Mouse (Mus musculus) neural tube, embryonic 12.5 days (tissue): ENCODE results near the gene Timeless. TPM values are rescaled to one million over a fixed set of nuclear protein-coding genes. Genes with fewer than 3 reads are reported as not detected.
"Not testable (repeated sequence)": the region's sequence is repeated elsewhere in the genome, so short reads cannot be mapped to it uniquely, and the experiment has no call there.

ENCODE experiments used
- ATAC-seq: fragments of 200-750 bp; cut with Nextera tagmentation; 2 replicates; pipeline ENCODE4 v1.8.0; 2017; ENCODE audit warnings: low read depth, mild to moderate bottlenecking, moderate TSS enrichment, moderate library complexity; ENCODE audit not compliant: low FRiP score
- H3K27ac ChIP-seq: fragments of 300-500 bp; sonication (generic); 2 replicates; pipeline ENCODE4 v1.5.1; 2016
- H3K27me3 ChIP-seq: fragments of 300-500 bp; sonication (generic); replicated peaks from 2 replicates; pipeline ENCODE4 v1.6.1; 2016; ENCODE audit warnings: mild to moderate bottlenecking
- H3K36me3 ChIP-seq: fragments of 300-500 bp; sonication (generic); 2 replicates; pipeline ENCODE4 v1.6.1; 2016; ENCODE audit warnings: mild to moderate bottlenecking
- H3K4me1 ChIP-seq: fragments of 300-500 bp; sonication (generic); 2 replicates; pipeline ENCODE4 v1.6.1; 2016
- H3K4me2 ChIP-seq: fragments of 300-500 bp; sonication (generic); replicated peaks from 2 replicates; pipeline ENCODE4 v1.6.1; 2016; ENCODE audit warnings: mild to moderate bottlenecking
- H3K4me3 ChIP-seq: fragments of 300-500 bp; sonication (generic); 2 replicates; pipeline ENCODE4 v1.5.1; 2016
- H3K9ac ChIP-seq: fragments of 300-500 bp; sonication (generic); 2 replicates; pipeline ENCODE4 v1.6.1; 2016; ENCODE audit warnings: mild to moderate bottlenecking
- H3K9me3 ChIP-seq: fragments of 300-500 bp; sonication (generic); 2 replicates; pipeline ENCODE4 v1.6.1; 2016; ENCODE audit warnings: mild to moderate bottlenecking
- WGBS: fragments of 180-500 bp; shearing (Covaris S2); methylation state at CpG from one replicate; pipeline ENCODE4 v1.1.7; 2016; 5-methylcytosine and 5-hydroxymethylcytosine counted together
- polyA plus RNA-seq: library from polyadenylated mRNA; unstranded; fragments of >200 nt; fragmentation: Nextera tagmentation; extraction: Ambion mirVana; gene quantifications from 2 replicates; pipeline ENCODE4 v1.2.1, GENCODE M21; 2016

The Timeless gene
- polyA plus RNA-seq, 1 experiment from 2014 or later: 48.6 TPM

DNA sequence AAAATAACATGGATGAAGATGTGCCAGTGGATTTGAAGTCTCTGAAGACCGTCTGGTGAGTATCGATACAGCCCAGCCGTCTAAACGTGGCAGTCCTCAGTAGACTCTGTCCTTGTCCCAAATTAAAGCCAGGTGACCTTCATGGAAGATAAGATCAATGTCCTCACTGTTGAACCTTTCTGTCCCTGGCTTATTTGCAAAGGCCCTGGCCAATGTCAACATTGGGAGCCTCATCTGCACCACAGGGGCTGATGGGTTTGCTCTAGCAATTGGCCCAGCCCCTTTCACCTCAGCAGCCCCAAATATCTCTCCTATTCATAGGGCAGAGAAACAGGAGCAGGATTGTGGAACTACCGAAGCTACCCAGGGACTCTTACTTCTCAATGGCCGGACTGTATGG is 36.5 kb downstream of the Timeless start, which contains the start of gene Apof:
Apof (plus strand) TSS at position 301 of the 400 bp plus-strand sequence.
- Histone ChIP-seq H3K4me1 (peaks cover 4% of the 10 kb centered on the region; the same call in 1 of the 2 replicates), H3K36me3 (no peaks in the 10 kb centered on the region), H3K4me3 (no peak within 1 kb of the TSS), H3K4me2 (no peak within 1 kb of the TSS), H3K27me3 (no peaks in the 10 kb centered on the region), H3K27ac (no peak within 1 kb of the TSS), H3K9ac (no peak within 1 kb of the TSS), H3K9me3 (no peaks in the 10 kb centered on the region)
- 82% methylated on average over 6 of the region's 6 CpGs for WGBS
- ATAC-seq: no peak

DNA sequence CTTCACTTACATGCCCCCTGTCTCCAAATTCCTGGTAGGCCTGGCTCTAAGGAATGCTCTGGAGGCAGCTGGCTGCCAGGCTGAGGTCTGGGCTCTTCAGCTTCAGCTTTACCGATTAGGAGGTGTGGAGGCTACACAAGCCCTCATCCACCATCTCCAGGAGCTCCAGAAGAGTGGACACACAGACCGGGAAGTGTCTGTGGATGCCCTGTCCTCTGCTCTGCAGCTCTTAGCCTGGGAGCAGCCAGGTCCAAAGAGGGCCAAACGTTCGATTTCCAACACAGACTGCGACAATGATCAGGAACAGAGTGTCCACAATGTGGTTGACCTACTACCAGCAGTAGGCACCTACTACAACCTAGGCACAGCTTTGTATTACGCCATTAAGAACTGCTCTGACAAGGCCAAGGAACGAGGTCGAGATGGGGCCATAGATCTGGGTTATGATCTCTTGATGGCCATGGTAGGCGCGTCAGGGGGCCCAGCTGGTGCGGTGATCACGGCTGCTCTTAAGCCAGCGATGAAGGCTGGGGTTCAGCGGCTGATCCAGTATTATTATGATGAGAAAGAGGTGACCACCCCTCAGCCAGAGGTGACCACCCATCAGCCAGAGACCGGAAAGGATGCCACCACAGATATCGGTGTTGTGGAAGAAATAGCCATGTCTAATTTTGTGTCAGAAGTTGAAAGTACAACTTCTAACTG is 37.5 kb downstream of the Timeless start:
- Histone ChIP-seq H3K9me3 (no peaks in the 10 kb centered on the region), H3K9ac (no peak overlapping the region), H3K4me1 (peaks cover 4% of the 10 kb centered on the region; the same call in 1 of the 2 replicates), H3K4me3 (no peak overlapping the region), H3K27ac (no peak overlapping the region), H3K27me3 (no peaks in the 10 kb centered on the region), H3K36me3 (no peaks in the 10 kb centered on the region), H3K4me2 (no peak overlapping the region)
- WGBS: 88% methylated on average over 16 of the region's 16 CpGs
- no peak for ATAC-seq

DNA sequence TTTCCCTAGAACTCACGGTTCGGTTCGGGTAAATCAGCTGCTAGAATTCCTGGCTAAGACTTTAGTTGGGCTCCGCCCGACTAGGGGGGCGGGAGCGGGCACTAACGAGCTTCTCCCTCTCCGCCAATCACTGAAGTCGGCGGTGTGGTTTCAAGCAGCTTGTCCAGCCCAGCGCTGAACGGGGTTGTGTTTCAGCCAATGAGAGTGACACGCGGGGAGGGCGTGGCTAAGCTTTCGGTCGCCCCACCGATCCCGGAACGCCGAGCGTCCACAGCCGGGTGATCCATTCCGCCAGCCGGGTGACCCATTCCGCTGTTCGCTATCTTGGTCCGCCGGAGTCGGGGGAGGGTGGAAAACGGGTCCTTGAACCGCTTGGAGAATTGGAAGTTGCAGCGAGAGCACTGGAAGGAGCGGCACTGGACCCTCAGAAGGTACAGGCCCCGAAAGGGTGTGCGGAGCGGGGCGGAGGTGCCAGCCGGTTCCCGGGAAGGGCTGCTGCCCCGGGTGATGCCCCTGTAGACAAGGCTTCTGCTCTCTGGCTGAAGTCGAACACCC is 38.5 kb downstream of the Timeless start, which contains the start of gene Stat2:
Stat2 (plus strand) TSS at position 273 of the 555 bp plus-strand sequence.
- Histone ChIP-seq H3K4me3 (peak within 1 kb of the TSS; percentile 69), H3K4me2 (peak within 1 kb of the TSS; percentile 64), H3K9me3 (no peaks in the 10 kb centered on the region), H3K27me3 (no peaks in the 10 kb centered on the region), H3K27ac (0 out of 2 replicates have a peak within 1 kb of the TSS, but pooled peaks have one; percentile 54), H3K9ac (peak within 1 kb of the TSS; percentile 77), H3K36me3 (no peaks in the 10 kb centered on the region), H3K4me1 (peaks cover 4% of the 10 kb centered on the region; the same call in 1 of the 2 replicates)
- WGBS: under 1% methylated on average over 43 of the region's 43 CpGs
- ATAC-seq: peak; percentile 99

DNA sequence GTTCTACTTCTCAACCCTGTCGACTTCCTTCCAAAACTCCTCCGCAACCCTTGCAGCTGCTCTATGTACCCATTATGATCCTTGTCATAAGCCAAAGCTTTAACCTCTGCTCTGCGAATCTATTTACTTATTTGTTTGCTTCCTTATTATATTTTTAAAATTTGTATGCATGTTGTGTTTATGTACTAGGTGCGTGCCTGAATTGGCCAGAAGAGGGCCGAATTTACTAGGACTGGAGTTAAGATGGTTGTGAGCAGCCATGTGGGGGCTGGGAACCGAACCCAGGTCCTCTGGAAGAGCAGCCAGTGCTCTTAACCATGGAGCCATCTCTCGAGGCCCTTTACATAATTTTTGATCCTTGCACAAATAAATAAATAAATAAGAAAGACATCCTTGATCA is 39.0 kb downstream of the Timeless start:
- Histone ChIP-seq H3K4me1 (peaks cover 4% of the 10 kb centered on the region; the same call in 1 of the 2 replicates), H3K9ac (peak overlapping the region; percentile 77), H3K27me3 (no peaks in the 10 kb centered on the region), H3K36me3 (no peaks in the 10 kb centered on the region), H3K4me2 (peak overlapping the region; percentile 64), H3K4me3 (peak overlapping the region; percentile 69), H3K9me3 (no peaks in the 10 kb centered on the region), H3K27ac (0 out of 2 replicates have a peak overlapping the region, but pooled peaks have one; percentile 54)
- WGBS: 44% methylated on average over 7 of the region's 7 CpGs
- 0 out of 2 replicates have a peak, but pooled peaks have one; percentile 3 for ATAC-seq

DNA sequence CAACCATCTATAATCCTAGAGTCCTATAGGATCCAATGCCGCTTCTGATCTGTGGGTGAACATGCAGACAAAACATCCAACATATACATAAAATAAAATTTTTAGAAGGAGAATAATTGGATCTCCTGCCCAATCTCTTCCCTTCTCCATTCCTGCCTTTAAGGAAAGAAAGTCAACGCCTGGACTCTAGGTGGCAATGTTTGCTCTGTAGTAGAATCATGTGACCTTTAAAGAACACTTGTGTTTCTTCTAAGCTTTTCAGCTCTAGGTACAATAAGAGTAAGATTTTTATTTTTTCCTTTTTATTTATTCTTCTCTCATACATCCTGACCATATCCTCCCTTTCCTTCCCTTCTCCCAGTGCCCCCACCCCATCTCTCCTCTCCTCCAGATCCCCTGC is 40.0 kb downstream of the Timeless start:
- WGBS: 71% methylated on average over 2 of the region's 2 CpGs
- H3K36me3 ChIP-seq: peaks cover 5% of the 10 kb centered on the region; the same call in 1 of the 2 replicates
- H3K9me3 ChIP-seq: no peaks in the 10 kb centered on the region
- no peak overlapping the region for H3K4me2 ChIP-seq
- no peaks in the 10 kb centered on the region for H3K27me3 ChIP-seq
- no peak for ATAC-seq
- H3K4me3 ChIP-seq: no peak overlapping the region
- H3K9ac ChIP-seq: no peak overlapping the region
- H3K4me1 ChIP-seq: peaks cover 4% of the 10 kb centered on the region; the same call in 1 of the 2 replicates
- H3K27ac ChIP-seq: no peak overlapping the region

DNA sequence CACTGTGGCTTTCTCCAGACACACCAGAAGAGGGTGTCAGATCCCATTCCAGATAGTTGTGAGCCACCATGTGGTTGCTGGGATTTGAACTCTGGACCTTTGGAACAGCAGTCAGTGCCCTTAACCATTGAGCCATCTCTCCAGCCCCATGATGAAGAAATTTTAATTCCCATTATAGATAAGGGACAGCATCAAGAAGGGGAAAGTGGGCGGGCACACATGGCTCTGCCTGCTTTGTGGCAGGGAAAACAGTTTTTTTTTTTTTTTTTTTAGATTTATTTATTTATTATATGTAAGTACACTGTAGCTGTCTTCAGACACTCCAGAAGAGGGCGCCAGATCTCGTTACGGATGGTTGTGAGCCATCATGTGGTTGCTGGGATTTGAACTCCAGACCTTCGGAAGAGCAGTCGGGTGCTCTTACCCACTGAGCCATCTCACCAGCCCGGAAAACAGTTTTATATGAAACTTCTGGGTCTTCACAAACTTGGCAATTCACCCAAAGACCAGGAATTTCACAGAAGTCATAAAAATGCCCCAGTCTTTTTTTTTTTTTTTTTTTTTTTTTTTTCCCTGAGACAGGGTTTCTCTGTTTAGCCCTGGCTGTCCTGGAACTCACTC is 41.1 kb downstream of the Timeless start:
- H3K27ac ChIP-seq, H3K9me3 ChIP-seq, H3K9ac ChIP-seq, H3K27me3 ChIP-seq, H3K4me2 ChIP-seq, ATAC-seq, H3K4me1 ChIP-seq, H3K4me3 ChIP-seq: not testable (repeated sequence)
- H3K36me3 ChIP-seq: peaks cover 14% of the 10 kb centered on the region
- WGBS: 93% methylated on average over 5 of the region's 7 CpGs

DNA sequence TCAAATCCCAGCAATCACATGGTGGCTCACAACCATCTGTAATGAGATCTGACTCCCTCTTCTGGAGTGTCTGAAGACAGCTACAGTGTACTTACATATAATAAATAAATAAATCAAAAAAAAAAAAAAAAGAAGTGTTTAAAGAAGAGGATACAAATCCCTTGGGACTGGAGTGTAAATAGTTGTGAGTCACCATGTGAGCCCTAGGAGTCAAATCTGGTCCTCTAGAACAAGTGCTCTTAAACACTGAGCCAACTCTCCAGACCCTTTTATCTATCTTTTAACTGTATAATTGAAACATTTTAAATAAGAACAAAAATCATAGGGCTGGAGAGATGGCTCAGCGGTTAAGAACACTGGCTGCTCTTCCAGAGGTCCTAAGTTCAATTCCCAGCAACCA is 43.5 kb downstream of the Timeless start:
- not testable (repeated sequence) for ATAC-seq, H3K9ac ChIP-seq, H3K4me3 ChIP-seq, H3K9me3 ChIP-seq, H3K27ac ChIP-seq, H3K4me2 ChIP-seq, H3K4me1 ChIP-seq, H3K27me3 ChIP-seq
- peaks cover 33% of the 10 kb centered on the region for H3K36me3 ChIP-seq
- 98% methylated on average over 1 of the region's 1 CpGs for WGBS

DNA sequence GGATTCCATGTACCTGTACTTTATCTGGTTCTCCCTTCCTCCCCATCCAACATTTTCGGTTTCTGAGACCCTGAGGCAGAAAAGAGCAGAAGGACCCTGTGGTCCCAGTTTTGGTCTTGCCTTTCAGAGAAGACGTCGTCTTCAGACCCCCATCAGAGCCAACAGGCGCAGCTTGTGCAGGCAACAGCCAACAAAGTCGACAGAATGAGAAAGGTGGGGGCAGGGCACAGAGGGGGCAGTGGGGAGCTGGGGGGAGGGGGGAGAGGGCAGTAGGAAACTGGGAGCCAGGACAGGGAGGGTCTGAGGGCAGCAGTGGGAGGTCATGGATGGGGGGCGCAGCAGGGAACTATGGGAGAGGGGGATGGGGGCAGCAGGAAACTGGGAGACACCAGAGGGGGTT is 46.3 kb downstream of the Timeless start:
- no peaks in the 10 kb centered on the region for H3K9me3 ChIP-seq
- no peaks in the 10 kb centered on the region for H3K4me1 ChIP-seq
- ATAC-seq: no peak
- H3K27ac ChIP-seq: no peak overlapping the region
- H3K36me3 ChIP-seq: peaks cover 59% of the 10 kb centered on the region
- no peak overlapping the region for H3K4me3 ChIP-seq
- H3K9ac ChIP-seq: no peak overlapping the region
- WGBS: 65% methylated on average over 6 of the region's 6 CpGs
- no peaks in the 10 kb centered on the region for H3K27me3 ChIP-seq
- H3K4me2 ChIP-seq: no peak overlapping the region

DNA sequence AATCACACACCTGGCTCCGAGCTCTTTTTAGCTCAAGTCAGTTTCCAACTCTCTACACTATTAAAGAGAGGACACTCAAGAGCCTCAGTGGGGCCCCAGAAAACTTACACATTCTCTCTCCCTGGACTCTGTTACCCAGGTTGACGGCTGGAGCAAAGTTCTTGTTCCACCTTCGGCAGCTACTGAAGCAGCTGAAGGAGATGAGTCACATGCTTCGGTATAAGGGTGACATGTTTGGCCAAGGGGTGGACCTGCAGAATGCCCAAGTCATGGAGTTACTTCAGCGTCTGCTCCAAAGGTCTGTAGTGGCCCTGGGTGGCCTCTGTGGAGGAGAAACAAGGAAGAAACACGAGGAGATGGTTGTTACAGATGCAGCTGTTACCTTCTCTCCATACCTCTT is 49.1 kb downstream of the Timeless start:
- Histone ChIP-seq H3K4me2 (no peak overlapping the region), H3K27me3 (no peaks in the 10 kb centered on the region), H3K4me1 (no peaks in the 10 kb centered on the region), H3K4me3 (no peak overlapping the region), H3K9me3 (no peaks in the 10 kb centered on the region), H3K27ac (no peak overlapping the region), H3K9ac (no peak overlapping the region), H3K36me3 (peaks cover 78% of the 10 kb centered on the region)
- ATAC-seq: no peak
- 92% methylated on average over 6 of the region's 6 CpGs for WGBS

DNA sequence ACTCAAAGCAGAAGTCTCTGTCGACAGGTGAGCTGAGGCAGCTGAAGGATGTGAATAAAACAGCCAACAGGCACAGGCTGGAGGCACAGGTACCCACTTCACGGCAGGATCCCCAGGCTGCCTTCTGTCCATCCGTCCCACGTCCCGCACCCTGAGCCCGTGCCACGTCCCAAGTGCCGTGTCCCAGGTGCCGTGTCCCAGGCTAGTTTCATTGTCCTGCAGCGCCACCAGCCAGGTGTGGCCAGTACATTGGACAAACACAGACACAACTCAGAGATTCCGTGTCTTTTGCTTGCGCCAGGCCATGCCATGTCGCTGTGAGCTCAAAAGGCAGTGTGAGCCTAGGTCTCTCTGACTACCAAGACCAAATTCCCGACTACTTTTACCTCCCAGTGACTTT is 49.8 kb downstream of the Timeless start:
- Histone ChIP-seq H3K4me1 (no peaks in the 10 kb centered on the region), H3K9me3 (no peaks in the 10 kb centered on the region), H3K27ac (no peak overlapping the region), H3K9ac (no peak overlapping the region), H3K4me3 (no peak overlapping the region), H3K36me3 (peaks cover 82% of the 10 kb centered on the region), H3K27me3 (no peaks in the 10 kb centered on the region), H3K4me2 (no peak overlapping the region)
- no peak for ATAC-seq
- WGBS: 94% methylated on average over 14 of the region's 14 CpGs

DNA sequence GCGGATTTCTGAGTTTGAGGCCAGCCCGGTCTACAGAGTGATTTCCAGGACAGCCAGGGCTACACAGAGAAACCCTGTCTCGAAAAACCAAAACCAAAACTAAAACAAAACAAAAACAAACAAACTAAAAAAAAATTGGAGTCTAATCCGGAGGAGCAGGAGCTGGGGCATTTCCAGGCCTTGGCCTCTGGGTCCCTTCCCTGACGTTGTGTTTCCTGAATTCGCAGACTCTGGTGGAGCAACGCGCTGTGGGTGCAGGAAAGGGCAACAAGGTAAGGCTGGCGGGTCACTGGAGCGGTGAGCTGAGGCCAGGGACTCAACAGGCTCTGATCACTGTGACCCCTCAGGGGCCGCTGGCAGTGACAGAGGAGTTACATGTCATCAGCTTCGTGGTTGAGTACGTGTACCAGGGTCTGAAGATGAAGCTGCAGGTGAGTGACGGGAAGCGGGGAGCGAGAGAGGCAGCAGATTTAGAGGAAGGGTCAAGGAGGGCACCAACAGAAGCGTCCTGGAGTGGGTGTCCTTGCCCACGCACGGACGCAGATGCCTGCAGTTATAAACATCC is 51.1 kb downstream of the Timeless start:
- Histone ChIP-seq H3K4me2 (no peak overlapping the region), H3K4me1 (no peaks in the 10 kb centered on the region), H3K9me3 (no peaks in the 10 kb centered on the region), H3K9ac (no peak overlapping the region), H3K36me3 (peaks cover 72% of the 10 kb centered on the region), H3K27me3 (no peaks in the 10 kb centered on the region), H3K27ac (no peak overlapping the region), H3K4me3 (no peak overlapping the region)
- ATAC-seq: no peak
- 95% methylated on average over 20 of the region's 20 CpGs for WGBS
